Mouse (Mus musculus) hindbrain, embryonic 14.5 days (tissue): ENCODE results near the gene Scd3. TPM values are rescaled to one million over a fixed set of nuclear protein-coding genes. Genes with fewer than 3 reads are reported as not detected.
A peak's percentile ranks its signal among the peaks of the same experiment; 100 is the strongest.

Experiments used
- ATAC-seq: fragments of 200-750 bp; cut with Nextera tagmentation; 2 replicates; pipeline ENCODE4 v1.8.0; 2017; ENCODE audit warnings: moderate number of reproducible peaks, mild to moderate bottlenecking, moderate TSS enrichment, moderate library complexity; ENCODE audit not compliant: low FRiP score
- DNase-seq: peaks from one replicate; pipeline ENCODE4 v3.0.0-alpha.2; 2015; ENCODE audit warnings: low spot score
- H3K27ac ChIP-seq: fragments of 300-500 bp; sonication (generic); 2 replicates; pipeline ENCODE4 v1.5.1; 2014; ENCODE audit warnings: mild to moderate bottlenecking, moderate library complexity
- H3K27me3 ChIP-seq: fragments of 300-500 bp; sonication (generic); 2 replicates; pipeline ENCODE4 v1.6.1; 2014; ENCODE audit warnings: mild to moderate bottlenecking, low read length, mixed read lengths; ENCODE audit not compliant: control insufficient read depth, insufficient read depth
- H3K36me3 ChIP-seq: fragments of 300-500 bp; sonication (generic); replicated peaks from 2 replicates; pipeline ENCODE4 v1.6.1; 2014; ENCODE audit not compliant: control insufficient read depth, insufficient read depth
- H3K4me1 ChIP-seq: fragments of 300-500 bp; sonication (generic); replicated peaks from 2 replicates; pipeline ENCODE4 v1.6.1; 2014; ENCODE audit warnings: antibody characterized with exemption, low read length, mixed read lengths; ENCODE audit not compliant: control insufficient read depth, insufficient read depth
- H3K4me2 ChIP-seq: fragments of 300-500 bp; sonication (generic); replicated peaks from 2 replicates; pipeline ENCODE4 v1.6.1; 2014; ENCODE audit warnings: mild to moderate bottlenecking, moderate library complexity
- H3K4me3 ChIP-seq: fragments of 300-500 bp; sonication (generic); replicated peaks from 2 replicates; pipeline ENCODE4 v1.5.1; 2014; ENCODE audit warnings: mild to moderate bottlenecking, low read length
- H3K9ac ChIP-seq: fragments of 300-500 bp; sonication (generic); 2 replicates; pipeline ENCODE4 v1.6.1; 2014
- H3K9me3 ChIP-seq: fragments of 300-500 bp; sonication (generic); 2 replicates; pipeline ENCODE4 v1.6.1; 2016; ENCODE audit warnings: low read length; ENCODE audit not compliant: control insufficient read depth
- WGBS: fragments of 180-500 bp; shearing (Covaris S2); extraction: QIAGEN DNeasy Blood & Tissue Kit; methylation state at CpG from one replicate; pipeline ENCODE4 v1.1.7; 2014; 5-methylcytosine and 5-hydroxymethylcytosine counted together
- polyA plus RNA-seq: library from polyadenylated mRNA; unstranded; fragments of >200 nt; fragmentation: Nextera tagmentation; extraction: Ambion mirVana; gene quantifications from 2 replicates; pipeline ENCODE4 v1.2.1, GENCODE M21; 2014

The Scd3 gene
- 4.2 and 5.4 TPM in 2 replicates for polyA plus RNA-seq

DNA sequence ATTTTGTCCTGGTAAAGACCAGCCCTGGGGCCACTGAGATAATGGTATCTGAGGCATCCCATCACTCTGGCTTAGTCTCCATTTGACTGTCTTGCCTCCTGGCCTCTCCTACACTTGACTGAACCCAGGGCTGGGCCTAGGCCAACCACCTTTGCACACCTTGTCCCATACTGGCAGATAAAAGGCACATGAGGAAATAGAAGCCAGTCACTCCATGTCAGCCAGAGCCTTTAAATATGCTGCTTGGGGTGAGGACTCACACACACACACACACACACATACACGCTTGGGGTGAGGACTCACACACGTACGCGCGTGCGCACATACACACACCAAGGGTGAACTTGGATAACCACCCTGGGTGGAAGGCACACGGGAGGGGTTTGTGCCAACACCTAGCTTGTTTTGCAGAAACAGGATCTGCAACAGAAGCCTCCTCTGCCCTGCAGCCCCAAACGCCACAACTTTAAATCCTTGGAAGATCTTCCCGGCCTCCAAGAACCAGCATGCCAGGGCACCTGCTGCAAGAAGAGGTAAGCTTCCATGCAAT, at the start of gene Scd3:
Gene Scd3, plus strand, starts transcription at position 255 of the 550 bp plus-strand sequence.
- H3K9ac ChIP-seq = no peak within 1 kb of the TSS
- H3K4me3 ChIP-seq = no peak within 1 kb of the TSS
- ATAC-seq (no peak), DNase-seq (no peak)
- no peaks in the 10 kb centered on the region for H3K4me1 ChIP-seq
- WGBS = 94% methylated on average over 9 of the region's 9 CpGs
- H3K27me3 ChIP-seq = no peaks in the 10 kb centered on the region
- no peaks in the 10 kb centered on the region for H3K9me3 ChIP-seq
- H3K27ac ChIP-seq = no peak within 1 kb of the TSS
- H3K36me3 ChIP-seq = no peaks in the 10 kb centered on the region
- H3K4me2 ChIP-seq = no peak within 1 kb of the TSS

DNA sequence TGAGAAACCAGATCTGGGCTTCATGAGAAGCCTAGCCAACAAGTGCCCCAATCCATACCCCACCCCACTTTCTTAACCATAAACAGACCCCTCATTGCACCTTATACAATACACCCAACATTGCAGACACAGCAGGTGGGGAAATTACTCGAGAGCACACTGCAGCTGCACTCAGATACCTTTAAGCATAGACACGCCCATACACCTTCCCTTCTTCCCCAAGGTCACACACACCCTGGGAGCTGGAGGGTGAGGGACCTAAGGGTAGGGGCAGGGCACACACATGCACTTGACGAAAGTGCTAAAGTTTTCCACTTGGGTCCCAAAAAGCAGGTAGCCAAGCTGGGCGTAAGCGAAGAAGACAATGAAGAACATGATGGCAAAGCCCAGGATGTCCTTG, 49.3 kb upstream of the Scd3 start:
- H3K9ac ChIP-seq = no peak overlapping the region
- WGBS = 86% methylated on average over 5 of the region's 5 CpGs
- ATAC-seq = no peak
- H3K27me3 ChIP-seq = no peaks in the 10 kb centered on the region; the same call in 1 of the 2 replicates
- no peaks in the 10 kb centered on the region for H3K36me3 ChIP-seq
- DNase-seq = no peak
- no peak overlapping the region for H3K4me3 ChIP-seq
- H3K27ac ChIP-seq = no peak overlapping the region
- no peaks in the 10 kb centered on the region for H3K9me3 ChIP-seq
- no peaks in the 10 kb centered on the region for H3K4me1 ChIP-seq
- no peak overlapping the region for H3K4me2 ChIP-seq

DNA sequence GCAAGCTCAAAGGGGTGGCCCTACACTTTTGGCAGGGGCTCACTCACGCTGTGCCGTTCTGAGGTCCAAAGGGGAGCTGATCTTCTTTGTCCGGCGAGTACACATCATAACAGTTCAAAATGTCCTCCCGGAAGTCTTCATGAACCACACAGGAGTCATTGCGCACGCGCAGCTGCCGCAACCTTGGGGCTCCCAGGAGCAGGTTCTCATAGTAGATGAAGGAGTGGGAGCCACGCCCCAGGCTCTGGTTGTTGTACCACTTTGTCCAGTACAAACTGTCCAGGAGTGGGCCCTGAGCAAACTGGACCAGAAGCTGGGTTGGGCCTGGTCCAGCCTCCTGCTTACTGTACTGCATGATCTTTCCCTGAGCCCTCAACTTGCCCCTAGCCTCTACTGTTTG, 46.1 kb upstream of the Scd3 start:
- Histone ChIP-seq H3K27ac (no peak overlapping the region), H3K4me2 (no peak overlapping the region), H3K9ac (no peak overlapping the region), H3K36me3 (no peaks in the 10 kb centered on the region), H3K27me3 (no peaks in the 10 kb centered on the region), H3K9me3 (no peaks in the 10 kb centered on the region), H3K4me1 (no peaks in the 10 kb centered on the region), H3K4me3 (no peak overlapping the region)
- WGBS = 94% methylated on average over 10 of the region's 10 CpGs
- ATAC-seq (no peak), DNase-seq (no peak)

DNA sequence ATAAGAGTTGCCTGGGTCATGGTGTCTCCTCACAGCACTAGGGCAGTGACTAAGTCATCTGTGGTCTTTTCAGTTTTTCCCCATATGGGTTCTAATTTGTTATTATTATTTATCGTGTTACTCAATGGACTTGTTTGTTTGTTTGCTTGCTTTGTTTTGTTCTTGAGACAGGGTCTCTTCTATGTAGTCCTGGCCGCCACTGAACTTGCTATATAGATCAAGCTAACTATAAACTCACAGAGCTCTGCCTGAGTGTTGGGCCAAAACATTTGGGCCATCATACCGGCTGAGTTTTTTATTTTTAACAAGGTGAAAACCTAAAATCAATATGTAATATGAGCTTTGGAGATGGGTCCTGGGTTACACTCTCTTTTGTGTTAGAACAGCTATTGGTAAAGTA, 43.7 kb upstream of the Scd3 start:
- DNase-seq (no peak), ATAC-seq (no peak)
- Histone ChIP-seq H3K4me1 (no peaks in the 10 kb centered on the region), H3K36me3 (no peaks in the 10 kb centered on the region), H3K27me3 (no peaks in the 10 kb centered on the region), H3K27ac (no peak overlapping the region), H3K9ac (no peak overlapping the region), H3K4me2 (no peak overlapping the region), H3K4me3 (no peak overlapping the region), H3K9me3 (no peaks in the 10 kb centered on the region)
- 86% methylated on average over 3 of the region's 3 CpGs for WGBS

DNA sequence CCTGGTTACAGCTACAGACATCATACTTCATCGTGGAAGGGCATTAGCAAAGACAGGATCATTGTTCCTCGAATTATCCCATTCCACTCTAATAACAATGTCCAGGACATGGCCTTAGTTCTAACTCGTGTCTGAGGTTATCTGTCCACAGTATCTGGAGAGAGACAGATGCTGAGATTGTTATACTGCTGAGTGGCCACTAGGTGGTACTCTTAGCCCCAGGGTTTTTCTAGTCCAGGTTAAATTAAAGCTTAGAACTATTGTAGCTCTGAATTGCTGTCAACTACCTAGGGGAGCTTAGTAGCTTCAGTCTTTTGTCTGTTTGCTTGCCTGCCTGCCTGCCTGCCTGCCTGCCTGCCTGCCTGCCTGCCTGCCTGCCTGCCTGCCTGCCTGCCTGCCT, 41.6 kb upstream of the Scd3 start:
- no peak overlapping the region for H3K27ac ChIP-seq
- no peaks in the 10 kb centered on the region for H3K27me3 ChIP-seq
- ATAC-seq (no peak), DNase-seq (peak; percentile 73)
- 16% methylated on average over 3 of the region's 3 CpGs for WGBS
- H3K4me2 ChIP-seq = no peak overlapping the region
- no peaks in the 10 kb centered on the region for H3K9me3 ChIP-seq
- H3K4me1 ChIP-seq = no peaks in the 10 kb centered on the region
- H3K4me3 ChIP-seq = no peak overlapping the region
- H3K9ac ChIP-seq = no peak overlapping the region
- H3K36me3 ChIP-seq = no peaks in the 10 kb centered on the region

DNA sequence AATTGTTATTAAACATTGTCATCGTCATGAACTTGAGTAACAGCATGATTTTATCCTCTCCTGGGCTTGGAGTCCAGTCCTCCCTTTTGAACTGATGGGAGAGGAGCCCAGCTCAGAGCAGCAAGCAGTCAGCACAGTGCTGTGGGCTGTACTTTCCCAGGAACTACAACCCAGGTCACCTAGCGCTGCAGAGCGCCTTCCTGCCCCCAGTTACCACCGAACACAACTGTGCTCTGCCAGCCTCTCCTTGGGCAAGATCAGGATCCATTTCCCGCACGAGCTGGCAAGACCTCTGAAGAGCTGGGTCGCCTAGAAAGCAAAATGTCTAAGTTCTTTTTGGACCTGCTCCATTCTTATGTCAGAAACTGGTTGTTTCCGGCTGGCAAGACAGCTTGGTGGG, 28.2 kb upstream of the Scd3 start:
- no peak overlapping the region for H3K27ac ChIP-seq
- no peaks in the 10 kb centered on the region for H3K27me3 ChIP-seq
- ATAC-seq (no peak), DNase-seq (no peak)
- no peak overlapping the region for H3K9ac ChIP-seq
- H3K36me3 ChIP-seq = no peaks in the 10 kb centered on the region
- H3K4me3 ChIP-seq = no peak overlapping the region
- H3K4me1 ChIP-seq = no peaks in the 10 kb centered on the region
- H3K4me2 ChIP-seq = no peak overlapping the region
- WGBS = 73% methylated on average over 8 of the region's 8 CpGs
- H3K9me3 ChIP-seq = 0 out of 2 replicates have a peak, but pooled peaks cover 13% of the 10 kb centered on the region

DNA sequence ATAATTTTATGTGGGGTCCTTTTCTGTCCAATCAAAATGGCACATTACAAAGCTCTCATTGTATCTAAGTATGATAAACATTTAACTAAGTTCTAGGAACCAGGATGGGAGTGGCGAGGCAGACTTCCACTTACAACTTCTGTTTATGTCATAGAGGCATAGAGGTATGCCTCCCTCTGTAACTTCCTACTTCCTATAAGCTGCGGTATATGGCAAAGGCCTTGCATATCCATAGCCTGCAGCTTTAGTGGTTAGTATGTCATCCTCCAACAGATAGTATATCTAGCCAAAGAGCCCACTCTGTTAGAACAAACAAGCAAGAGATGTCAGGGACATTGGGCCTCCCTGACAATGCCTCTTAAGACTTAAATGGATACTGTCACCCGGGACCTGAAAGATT, 26.3 kb upstream of the Scd3 start:
- Histone ChIP-seq H3K27me3 (no peaks in the 10 kb centered on the region), H3K4me3 (no peak overlapping the region), H3K36me3 (no peaks in the 10 kb centered on the region), H3K9ac (no peak overlapping the region), H3K9me3 (0 out of 2 replicates have a peak, but pooled peaks cover 13% of the 10 kb centered on the region), H3K4me2 (no peak overlapping the region), H3K27ac (no peak overlapping the region), H3K4me1 (no peaks in the 10 kb centered on the region)
- DNase-seq (no peak), ATAC-seq (no peak)
- 92% methylated on average over 3 of the region's 3 CpGs for WGBS

DNA sequence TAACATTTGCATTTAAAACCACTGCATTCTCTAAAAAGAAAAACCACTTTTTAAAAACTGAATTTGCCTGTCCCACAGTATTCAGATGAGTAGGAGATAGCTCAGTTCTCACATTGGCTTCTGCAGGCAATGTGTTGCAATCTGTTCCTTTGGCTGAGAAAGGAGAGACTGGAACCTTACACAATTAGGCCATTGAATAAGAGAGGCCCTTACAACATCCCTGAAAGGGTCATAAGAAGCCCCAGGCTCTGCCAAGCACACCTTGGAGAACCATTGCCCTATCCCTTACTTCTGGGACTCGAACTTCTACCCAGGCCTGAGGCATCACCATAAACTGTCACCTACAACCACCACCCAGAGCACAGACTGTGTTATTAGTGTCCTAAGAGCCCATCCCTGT, 22.6 kb upstream of the Scd3 start:
- H3K4me3 ChIP-seq = no peak overlapping the region

DNA sequence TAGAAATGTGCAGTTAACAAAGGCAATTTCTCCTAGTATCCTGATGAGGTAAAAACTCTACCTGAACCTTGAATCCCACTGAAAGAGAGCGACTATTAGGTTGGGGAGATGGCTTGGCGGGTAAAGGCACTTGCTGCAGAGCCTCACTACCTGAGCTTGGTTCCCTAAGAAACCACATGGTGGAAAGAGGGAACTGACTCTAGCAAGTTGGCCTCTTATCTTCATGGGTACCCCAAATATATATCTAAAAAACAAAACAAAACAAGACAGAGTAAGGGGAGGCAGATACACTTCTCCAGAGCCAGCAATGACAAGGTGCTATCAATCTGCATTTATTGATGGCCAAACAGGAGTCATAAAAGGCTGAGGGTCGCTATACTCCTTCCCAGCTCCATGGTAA, 19.1 kb upstream of the Scd3 start:
- ATAC-seq (no peak), DNase-seq (no peak)
- H3K9me3 ChIP-seq = no peaks in the 10 kb centered on the region
- no peak overlapping the region for H3K27ac ChIP-seq
- no peak overlapping the region for H3K4me2 ChIP-seq
- H3K4me3 ChIP-seq = no peak overlapping the region
- 64% methylated on average over 3 of the region's 3 CpGs for WGBS
- no peaks in the 10 kb centered on the region for H3K27me3 ChIP-seq
- H3K9ac ChIP-seq = no peak overlapping the region
- H3K4me1 ChIP-seq = no peaks in the 10 kb centered on the region
- no peaks in the 10 kb centered on the region for H3K36me3 ChIP-seq

More for the DNA sequence above, 22.6 kb upstream of the Scd3 start:
- Histone ChIP-seq H3K9me3 (0 out of 2 replicates have a peak, but pooled peaks cover 13% of the 10 kb centered on the region), H3K36me3 (no peaks in the 10 kb centered on the region), H3K4me1 (no peaks in the 10 kb centered on the region), H3K27me3 (no peaks in the 10 kb centered on the region), H3K9ac (no peak overlapping the region), H3K4me2 (no peak overlapping the region), H3K27ac (no peak overlapping the region)
- DNase-seq (no peak), ATAC-seq (no peak)
- WGBS = 91% methylated on average over 1 of the region's 1 CpGs

DNA sequence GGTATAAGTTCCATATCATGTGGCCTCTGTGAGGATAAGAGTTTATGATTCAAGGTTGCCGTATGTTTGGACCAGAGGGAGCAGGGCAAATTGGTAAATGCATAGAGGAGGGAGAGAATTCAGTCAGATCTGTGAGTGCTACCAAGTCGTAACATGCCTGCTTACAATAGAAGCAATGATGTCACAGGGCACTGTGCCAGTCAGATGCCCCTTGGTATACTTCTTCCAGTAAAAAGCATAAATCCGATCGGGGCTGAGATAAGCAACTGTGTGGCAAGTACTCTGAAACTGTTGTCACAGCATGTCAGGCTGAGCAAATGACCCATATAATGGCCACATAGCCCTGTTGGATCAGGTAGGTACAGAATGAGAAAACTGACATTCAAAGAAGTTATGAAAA, 14.0 kb upstream of the Scd3 start:
- ATAC-seq (no peak), DNase-seq (no peak)
- no peak overlapping the region for H3K4me3 ChIP-seq
- H3K9me3 ChIP-seq = no peaks in the 10 kb centered on the region
- H3K4me2 ChIP-seq = no peak overlapping the region
- H3K27ac ChIP-seq = no peak overlapping the region
- H3K27me3 ChIP-seq = no peaks in the 10 kb centered on the region
- H3K4me1 ChIP-seq = no peaks in the 10 kb centered on the region
- WGBS = 89% methylated on average over 4 of the region's 4 CpGs
- no peaks in the 10 kb centered on the region for H3K36me3 ChIP-seq
- H3K9ac ChIP-seq = no peak overlapping the region
